Mouse (Mus musculus): ENCODE results near the gene Olfr608. TPM values are rescaled to one million over a fixed set of nuclear protein-coding genes. Genes with fewer than 3 reads are reported as not detected.
"Not testable (repeated sequence)": the region's sequence is repeated elsewhere in the genome, so short reads cannot be mapped to it uniquely, and the experiment has no call there.

Gene Olfr608
- polyA plus RNA-seq, 1 experiment, result not detected

DNA sequence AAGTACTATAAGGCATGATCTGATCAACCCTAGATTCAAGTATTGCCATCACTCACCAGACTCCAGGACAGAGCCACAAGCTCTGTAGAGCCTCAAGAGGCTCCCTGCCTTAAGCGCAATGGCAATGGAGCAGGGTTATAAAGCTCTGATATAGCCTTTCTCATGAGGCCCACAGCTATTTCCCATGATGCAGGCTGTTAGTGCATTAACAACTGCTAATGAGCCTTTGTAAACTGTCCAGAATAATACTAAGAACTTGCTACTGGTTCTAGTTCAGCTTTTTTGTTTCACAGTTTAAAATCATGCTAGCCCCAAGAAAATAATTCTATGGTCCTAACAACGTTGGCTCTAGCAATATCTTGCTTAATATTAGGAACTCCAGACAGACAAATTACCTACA lies 42.3 kb downstream of the Olfr608 start, which contains the start of gene Olfr610:
TSS of gene Olfr610 (minus strand) at position 101 of the 400 bp plus-strand sequence.
- TF ChIP-seq FOSL1 (IDR thresholded peaks at IDR 0.05; ENCODE audit: insufficient read depth, low read length, poor library complexity, severe bottlenecking) (no peak), CEBPB (IDR thresholded peaks at IDR 0.05; ENCODE audit: low read depth) (no peak), MAX (IDR thresholded peaks at IDR 0.05) (no peak), CTCF (IDR thresholded peaks at IDR 0.05; ENCODE audit: control insufficient read depth, insufficient read depth, insufficient read length) (no peak), MYOD1 (IDR thresholded peaks at IDR 0.05; ENCODE audit: control insufficient read depth, insufficient read length, low read depth) (no peak), USF1 (IDR thresholded peaks at IDR 0.05; ENCODE audit: low read depth) (no peak), MYOG (IDR thresholded peaks at IDR 0.05; ENCODE audit: control insufficient read depth, extremely low read depth, insufficient read length) (no peak)
- Histone ChIP-seq H3ac (ENCODE audit: control insufficient read depth, insufficient read length, low read depth) (no peak within 1 kb of the TSS), H3K27me3 (ENCODE audit: control insufficient read depth, insufficient read depth, insufficient read length) (no peaks in the 10 kb centered on the region)

DNA sequence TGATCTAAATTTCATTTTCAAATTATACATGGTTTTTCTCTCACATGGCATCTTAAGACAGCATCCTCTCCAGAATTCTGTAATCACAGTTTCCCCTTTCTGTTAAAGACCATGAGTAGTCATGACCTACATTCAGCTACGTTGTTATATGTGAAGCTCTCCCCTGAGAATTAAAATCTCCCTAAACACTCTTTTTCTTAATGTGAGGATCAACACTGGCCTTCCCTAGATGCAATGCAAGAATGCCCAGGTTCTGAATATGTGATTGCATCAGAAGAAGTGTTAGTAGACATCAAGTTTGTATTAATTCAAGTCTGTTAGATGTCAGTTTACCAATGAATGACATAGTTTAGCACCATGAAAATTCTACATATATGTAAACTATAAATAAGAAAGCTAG lies 51.1 kb downstream of the Olfr608 start, which contains the start of gene Olfr611:
TSS of gene Olfr611 (minus strand) at position 101 of the 400 bp plus-strand sequence.
- H3K79me2 ChIP-seq (ENCODE audit: control insufficient read depth, insufficient read depth); H3ac ChIP-seq (ENCODE audit: control insufficient read depth, insufficient read length, low read depth); H3K27me3 ChIP-seq (ENCODE audit: control insufficient read depth, insufficient read depth, insufficient read length); H3K79me3 ChIP-seq (ENCODE audit: low read depth); H3K36me3 ChIP-seq (ENCODE audit: control insufficient read depth, insufficient read depth); H3K4me3 ChIP-seq (ENCODE audit: insufficient read depth, poor library complexity, severe bottlenecking): not testable (repeated sequence)

More for the DNA sequence above, 42.3 kb downstream of the Olfr608 start, which contains the start of gene Olfr610:
- Histone ChIP-seq H3K4me3 (ENCODE audit: insufficient read depth, poor library complexity, severe bottlenecking) (no peak within 1 kb of the TSS), H3K79me3 (ENCODE audit: low read depth) (no peaks in the 10 kb centered on the region), H3K36me3 (ENCODE audit: control insufficient read depth, insufficient read depth) (no peaks in the 10 kb centered on the region), H3K79me2 (ENCODE audit: control insufficient read depth, insufficient read depth) (no peaks in the 10 kb centered on the region)

Other genes starting within 250 kb of the Olfr608 start
- gene Usp17ld, start 217.4 kb upstream of the Olfr608 start, polyA plus RNA-seq (2012; fragmentation: generic; extraction: Trizol), result not detected
- not detected for gene Olfr596, start 164.2 kb upstream of the Olfr608 start, polyA plus RNA-seq (2012; fragmentation: generic; extraction: Trizol)
- gene Olfr597, start 153.6 kb upstream of the Olfr608 start, polyA plus RNA-seq (2012; fragmentation: generic; extraction: Trizol), result not detected
- not detected for gene Olfr598, start 146.3 kb upstream of the Olfr608 start, polyA plus RNA-seq (2012; fragmentation: generic; extraction: Trizol)
- gene Olfr599, start 134.0 kb upstream of the Olfr608 start, polyA plus RNA-seq (2012; fragmentation: generic; extraction: Trizol), result not detected
- not detected for gene Olfr600, start 120.2 kb upstream of the Olfr608 start, polyA plus RNA-seq (2012; fragmentation: generic; extraction: Trizol)
- gene Olfr601, start 107.2 kb upstream of the Olfr608 start, polyA plus RNA-seq (2012; fragmentation: generic; extraction: Trizol), result not detected
- gene Olfr603, start 83.7 kb upstream of the Olfr608 start, polyA plus RNA-seq (2012; fragmentation: generic; extraction: Trizol), result not detected
- 0.08 TPM for gene Usp17lc, start 54.8 kb upstream of the Olfr608 start, polyA plus RNA-seq (2012; fragmentation: generic; extraction: Trizol)
- not detected for gene Olfr605, start 24.4 kb upstream of the Olfr608 start, polyA plus RNA-seq (2012; fragmentation: generic; extraction: Trizol)
- not detected for gene Olfr606, start 20.8 kb upstream of the Olfr608 start, polyA plus RNA-seq (2012; fragmentation: generic; extraction: Trizol)
- gene Olfr607, start 5.7 kb upstream of the Olfr608 start, polyA plus RNA-seq (2012; fragmentation: generic; extraction: Trizol), result not detected
- not detected for gene Olfr609, start 28.2 kb downstream of the Olfr608 start, polyA plus RNA-seq (2012; fragmentation: generic; extraction: Trizol)
- gene Olfr610, start 42.2 kb downstream of the Olfr608 start, polyA plus RNA-seq (2012; fragmentation: generic; extraction: Trizol), result not detected
- gene Olfr611, start 51.0 kb downstream of the Olfr608 start, polyA plus RNA-seq (2012; fragmentation: generic; extraction: Trizol), result not detected
- gene Olfr612, start 72.8 kb downstream of the Olfr608 start, polyA plus RNA-seq (2012; fragmentation: generic; extraction: Trizol), result not detected
- gene Olfr613, start 78.2 kb downstream of the Olfr608 start, polyA plus RNA-seq (2012; fragmentation: generic; extraction: Trizol), result not detected
- not detected for gene Olfr615, start 86.2 kb downstream of the Olfr608 start, polyA plus RNA-seq (2012; fragmentation: generic; extraction: Trizol)
- not detected for gene Olfr616, start 99.3 kb downstream of the Olfr608 start, polyA plus RNA-seq (2012; fragmentation: generic; extraction: Trizol)
- gene Olfr617, start 103.2 kb downstream of the Olfr608 start, polyA plus RNA-seq (2012; fragmentation: generic; extraction: Trizol), result not detected
- gene Olfr618, start 120.2 kb downstream of the Olfr608 start, polyA plus RNA-seq (2012; fragmentation: generic; extraction: Trizol), result not detected
- not detected for gene Olfr619, start 130.7 kb downstream of the Olfr608 start, polyA plus RNA-seq (2012; fragmentation: generic; extraction: Trizol)
- not detected for gene Olfr620, start 142.7 kb downstream of the Olfr608 start, polyA plus RNA-seq (2012; fragmentation: generic; extraction: Trizol)
- not detected for gene Olfr622, start 172.8 kb downstream of the Olfr608 start, polyA plus RNA-seq (2012; fragmentation: generic; extraction: Trizol)
- not detected for gene Olfr623, start 193.8 kb downstream of the Olfr608 start, polyA plus RNA-seq (2012; fragmentation: generic; extraction: Trizol)
- under 0.01 TPM for gene Olfr624, start 201.3 kb downstream of the Olfr608 start, polyA plus RNA-seq (2012; fragmentation: generic; extraction: Trizol)
- not detected for gene Olfr625-ps1, start 212.8 kb downstream of the Olfr608 start, polyA plus RNA-seq (2012; fragmentation: generic; extraction: Trizol)
- not detected for gene Olfr243, start 244.8 kb downstream of the Olfr608 start, polyA plus RNA-seq (2012; fragmentation: generic; extraction: Trizol)

Measured in C2C12 (cell line).